Mouse (Mus musculus) gastrocnemius, adult 2 months (tissue): ENCODE measurements around the gene Crcp. TPM values are rescaled to one million over a fixed set of nuclear protein-coding genes. Genes with fewer than 3 reads are reported as not detected.

ENCODE experiments used
- DNase-seq: peaks from one replicate; pipeline ENCODE4 v3.0.0; 2022
- H3K27ac ChIP-seq: fragments of 200-600 bp; 2 replicates; pipeline ENCODE4 v1.8.1; 2022; ENCODE audit warnings: mild to moderate bottlenecking
- H3K4me3 ChIP-seq: fragments of 200-600 bp; 2 replicates; pipeline ENCODE4 v1.8.1; 2022; ENCODE audit warnings: mild to moderate bottlenecking, moderate library complexity
- CTCF ChIP-seq: fragments of 200-600 bp; IDR thresholded peaks from 2 replicates; pipeline ENCODE4 v1.8.1; 2022; ENCODE audit warnings: antibody characterized with exemption, mild to moderate bottlenecking, moderate library complexity
- intact Hi-C: fragments of 180-260 bp; cut with DNase I; formaldehyde crosslinking; loops from one replicate; pipeline ENCODE4 v1.15.1; 2025
- long read RNA-seq, 2 experiments: library from polyadenylated mRNA; stranded (forward); transcript quantifications; one replicate each; pipeline ENCODE4 v2.0.0; 2021
- total RNA-seq, 2 experiments: library from RNA; stranded (reverse); gene quantifications; 2 replicates each; pipeline ENCODE4 v1.2.3; 2021

The Crcp gene
- 10 to 100 TPM; 18.7 to 19.3 TPM for total RNA-seq
- long read RNA-seq, experiment 1, transcript Crcp-201 (6 exons, 1,492 nt) = major isoform, 15 of 20 reads
- long read RNA-seq, experiment 1, partial matches to known transcripts = 0 of 20 reads
- long read RNA-seq, experiment 1, other reads (novel, unspliced or antisense) = 1 of 20 reads
- long read RNA-seq, experiment 2, transcript Crcp-201 (6 exons, 1,492 nt) = major isoform, 15 of 23 reads
- long read RNA-seq, experiment 2, partial matches to known transcripts = 1 of 23 reads
- long read RNA-seq, experiment 2, other reads (novel, unspliced or antisense) = 5 of 23 reads

- DNase-seq = peak; percentile 89
- no peak for TF ChIP-seq CTCF
- peak within 1 kb of the TSS; percentile 89 for H3K27ac ChIP-seq
- H3K4me3 ChIP-seq = peak within 1 kb of the TSS; percentile 81
- intact Hi-C loops = no loop called here
Observed at GRCm38 (mm10) chr5:130029142-130029897, at the start of gene Crcp, which contains the start of gene Asl. Crcp (plus strand) TSS chr5:130029290. Asl (minus strand) TSS chr5:130029247.

- DNase-seq = no peak
- intact Hi-C loops = no loop called here
- TF ChIP-seq CTCF = no peak
- H3K27ac ChIP-seq = no peak overlapping the region
- no peak overlapping the region for H3K4me3 ChIP-seq
Observed at GRCm38 (mm10) chr5:129980216-129980615, 48.9 kb upstream of the Crcp start.

DNA sequence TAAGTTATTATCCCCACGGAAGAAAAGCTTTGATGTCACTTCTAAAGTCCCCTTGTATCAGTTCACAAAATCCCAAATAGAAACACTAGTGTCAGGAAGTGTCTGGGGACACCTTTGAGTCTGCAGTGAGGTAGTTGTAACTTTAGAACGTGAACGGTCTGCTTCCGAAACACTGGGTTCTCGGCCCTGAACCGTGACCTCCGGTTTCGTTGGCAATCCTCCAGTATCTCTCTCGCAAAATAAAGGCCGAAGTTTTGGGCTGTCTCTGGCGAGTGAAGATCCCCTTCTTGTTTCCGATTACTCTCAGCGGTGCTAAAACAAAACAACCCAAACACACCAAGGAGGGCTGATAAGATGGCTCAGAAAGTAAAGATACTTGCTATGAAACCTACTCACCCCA, 39.7 kb upstream of the Crcp start:
- Histone ChIP-seq H3K4me3 (no peak overlapping the region), H3K27ac (no peak overlapping the region)
- TF ChIP-seq CTCF = no peak
- intact Hi-C loops = no loop called here
- DNase-seq = no peak

GRCm38 (mm10) chr5:129991898-129992297, 37.2 kb upstream of the Crcp start:
- intact Hi-C loops = no loop called here
- Histone ChIP-seq H3K27ac (no peak overlapping the region), H3K4me3 (no peak overlapping the region)
- TF ChIP-seq CTCF = no peak
- no peak for DNase-seq

GRCm38 (mm10) chr5:129993374-129993773, 35.7 kb upstream of the Crcp start:
- Histone ChIP-seq H3K27ac (no peak overlapping the region), H3K4me3 (no peak overlapping the region)
- intact Hi-C loops = no loop called here
- no peak for TF ChIP-seq CTCF
- no peak for DNase-seq

GRCm38 (mm10) chr5:129994989-129995388, 34.1 kb upstream of the Crcp start:
- H3K27ac ChIP-seq = no peak overlapping the region
- no peak overlapping the region for H3K4me3 ChIP-seq
- no peak for TF ChIP-seq CTCF
- intact Hi-C loops = loop anchor here (5.0 kb wide), 1 partner anchor 42 kb away; no protein-coding TSS in a partner anchor
- DNase-seq = no peak

GRCm38 (mm10) chr5:129997700-129998099, 31.4 kb upstream of the Crcp start:
- no peak for DNase-seq
- Histone ChIP-seq H3K27ac (no peak overlapping the region), H3K4me3 (no peak overlapping the region)
- no peak for TF ChIP-seq CTCF
- intact Hi-C loops = loop anchor here (5.0 kb wide), 1 partner anchor 40 kb away; no protein-coding TSS in a partner anchor

DNA sequence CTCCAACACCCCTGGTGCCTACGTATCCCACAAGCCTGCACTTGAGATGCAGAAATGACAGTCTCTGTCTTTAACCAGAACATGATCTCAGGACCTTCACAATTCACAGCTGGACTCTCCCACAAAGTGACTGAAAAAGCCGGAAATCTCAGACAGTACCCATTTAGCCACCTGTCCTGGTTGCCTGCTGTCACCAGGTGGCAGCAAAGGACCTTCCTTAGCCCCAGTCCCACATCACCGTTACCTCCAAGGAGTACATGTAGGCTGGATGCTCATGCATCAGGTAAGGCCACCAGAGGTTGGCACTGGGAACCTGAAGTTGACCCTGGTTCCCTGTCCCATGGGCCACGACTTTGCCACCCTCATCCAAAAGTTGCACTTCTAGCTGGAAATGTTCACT, 30.0 kb upstream of the Crcp start:
- TF ChIP-seq CTCF = peak; percentile 80
- no peak overlapping the region for H3K4me3 ChIP-seq
- intact Hi-C loops = loop anchor here (5.0 kb wide), 1 partner anchor 38 kb away; no protein-coding TSS in a partner anchor
- DNase-seq = peak; percentile 57
- H3K27ac ChIP-seq = no peak overlapping the region

DNA sequence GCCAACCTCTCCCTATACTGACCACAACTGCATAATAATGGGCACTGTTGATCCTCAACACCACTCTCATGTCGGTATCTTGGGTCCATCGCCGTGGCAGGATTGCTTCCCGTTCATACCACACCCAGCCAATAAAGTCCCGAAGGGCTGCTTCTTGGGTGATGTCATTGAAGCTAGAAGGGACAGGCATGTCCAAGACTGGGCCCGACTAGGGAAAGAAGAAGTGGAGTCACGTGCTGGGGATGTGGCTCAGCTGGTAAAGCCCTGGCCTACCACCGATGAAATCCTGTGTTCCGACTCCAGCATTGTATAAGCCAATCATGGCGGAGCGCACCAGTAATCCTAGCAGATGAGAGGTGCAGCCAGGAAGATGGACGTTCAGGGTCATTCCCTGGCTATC, 28.4 kb upstream of the Crcp start:
- no peak overlapping the region for H3K4me3 ChIP-seq
- peak; percentile 45 for DNase-seq
- no peak for TF ChIP-seq CTCF
- 0 out of 2 replicates have a peak overlapping the region, but pooled peaks have one; percentile 20 for H3K27ac ChIP-seq
- intact Hi-C loops = loop anchor here (5.0 kb wide), 1 partner anchor 93 kb away; the partner anchor contains the start of gene Nupr1l

GRCm38 (mm10) chr5:130001356-130001987, 27.6 kb upstream of the Crcp start:
- peak overlapping the region; percentile 88 for H3K4me3 ChIP-seq
- intact Hi-C loops = loop anchor here (5.0 kb wide), 1 partner anchor 94 kb away; the partner anchor contains the start of gene Nupr1l
- no peak for TF ChIP-seq CTCF
- peak overlapping the region; percentile 89; the same call in 1 of the 2 replicates for H3K27ac ChIP-seq
- DNase-seq = no peak

GRCm38 (mm10) chr5:130002301-130003146, 26.6 kb upstream of the Crcp start, which contains the start of gene Gusb:
Gusb (minus strand) TSS chr5:130003049.
- intact Hi-C loops = loop anchor here (5.0 kb wide), 1 partner anchor 95 kb away; the partner anchor contains the start of gene Nupr1l
- Histone ChIP-seq H3K4me3 (peak within 1 kb of the TSS; percentile 88), H3K27ac (peak within 1 kb of the TSS; percentile 89)
- peak; percentile 88 for DNase-seq
- TF ChIP-seq CTCF = no peak

GRCm38 (mm10) chr5:130003229-130003628, 25.9 kb upstream of the Crcp start:
- TF ChIP-seq CTCF = no peak
- peak overlapping the region; percentile 89 for H3K27ac ChIP-seq
- no peak for DNase-seq
- intact Hi-C loops = loop anchor here (5.0 kb wide), 1 partner anchor 96 kb away; the partner anchor contains the start of gene Nupr1l
- peak overlapping the region; percentile 88 for H3K4me3 ChIP-seq
